Mouse (Mus musculus) testis, adult 2 months (tissue): Measurements from ENCODE around the gene Atp5d. TPM values are rescaled to one million over a fixed set of nuclear protein-coding genes. Genes with fewer than 3 reads are reported as not detected.

ENCODE experiments used
- H3K27ac ChIP-seq: fragments of 200-500 bp; 2 replicates; pipeline ENCODE4 v1.5.1; 2012; ENCODE audit warnings: low read depth, low read length; ENCODE audit not compliant: control insufficient read depth, insufficient read depth
- H3K27me3 ChIP-seq: fragments of 200-500 bp; 2 replicates; pipeline ENCODE4 v1.6.1; 2012; ENCODE audit warnings: mild to moderate bottlenecking, low read length, moderate library complexity; ENCODE audit not compliant: control insufficient read depth, insufficient read depth
- H3K36me3 ChIP-seq: fragments of 200-500 bp; 2 replicates; pipeline ENCODE4 v1.6.1; 2012; ENCODE audit warnings: mild to moderate bottlenecking, low read length; ENCODE audit not compliant: control insufficient read depth, insufficient read depth
- H3K4me1 ChIP-seq: fragments of 200-500 bp; 2 replicates; pipeline ENCODE4 v1.6.1; 2012; ENCODE audit warnings: low read length; ENCODE audit not compliant: control insufficient read depth, insufficient read depth
- H3K4me3 ChIP-seq: fragments of 200-500 bp; 2 replicates; pipeline ENCODE4 v1.5.1; 2012; ENCODE audit warnings: low read depth, mild to moderate bottlenecking, low read length, moderate library complexity, mixed read lengths; ENCODE audit not compliant: control insufficient read depth
- CTCF ChIP-seq: fragments of 200-500 bp; IDR thresholded peaks from 2 replicates; pipeline ENCODE4 v1.5.1; 2012; ENCODE audit warnings: low read depth, mild to moderate bottlenecking, inconsistent platforms, low read length, moderate library complexity; ENCODE audit not compliant: control insufficient read depth, insufficient read depth, insufficient replicate concordance
- POLR2A ChIP-seq: fragments of 200-500 bp; IDR thresholded peaks from 2 replicates; pipeline ENCODE4 v1.6.1; 2012; ENCODE audit warnings: low read depth, mild to moderate bottlenecking, inconsistent platforms, low read length, moderate library complexity; ENCODE audit not compliant: control insufficient read depth
- polyA plus RNA-seq: library from polyadenylated mRNA; depleted of rRNA; stranded (reverse); fragments of >200 nt; gene quantifications from 2 replicates; pipeline ENCODE4 v1.2.3, GENCODE M21; 2012

The Atp5d gene
- polyA plus RNA-seq, 1 experiment, result 241 TPM

DNA sequence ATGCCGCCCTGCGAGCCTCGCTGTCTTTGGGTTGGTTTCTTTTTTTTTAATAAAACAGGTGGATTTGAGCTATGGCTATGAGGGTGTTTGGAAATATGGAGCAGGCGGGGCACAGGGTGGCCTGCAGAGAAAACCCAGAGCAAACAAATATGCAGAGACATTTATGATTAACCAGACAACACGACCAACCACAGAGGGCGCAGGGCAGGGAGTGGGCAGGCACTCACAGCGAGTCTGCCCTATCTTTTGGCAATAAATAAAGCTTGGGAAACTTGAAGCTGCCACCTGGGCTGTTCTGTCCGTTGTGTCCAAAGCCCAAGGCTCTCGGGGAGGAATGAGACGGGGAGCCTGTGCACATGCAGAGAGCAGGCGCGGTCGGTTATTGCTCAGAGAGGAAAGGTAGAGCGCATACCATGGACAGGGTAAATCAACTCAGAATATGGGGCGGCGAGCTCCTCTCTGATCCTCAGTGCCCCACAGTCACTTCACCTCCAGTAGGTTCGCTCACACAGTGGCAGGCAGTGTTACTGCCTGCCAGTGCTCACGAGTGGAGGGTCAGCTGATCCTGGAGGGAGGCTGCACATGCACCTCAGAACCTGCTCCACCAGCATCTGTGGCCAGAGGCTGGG is 7.9 kb upstream of the Atp5d start:
- no peak for TF ChIP-seq POLR2A
- no peak for TF ChIP-seq CTCF
- H3K27me3 ChIP-seq, result no peaks in the 10 kb centered on the region
- no peaks in the 10 kb centered on the region; the same call in 1 of the 2 replicates for H3K36me3 ChIP-seq
- H3K27ac ChIP-seq, result no peak overlapping the region
- H3K4me3 ChIP-seq, result no peak overlapping the region
- peaks cover 3% of the 10 kb centered on the region; the same call in 1 of the 2 replicates for H3K4me1 ChIP-seq

DNA sequence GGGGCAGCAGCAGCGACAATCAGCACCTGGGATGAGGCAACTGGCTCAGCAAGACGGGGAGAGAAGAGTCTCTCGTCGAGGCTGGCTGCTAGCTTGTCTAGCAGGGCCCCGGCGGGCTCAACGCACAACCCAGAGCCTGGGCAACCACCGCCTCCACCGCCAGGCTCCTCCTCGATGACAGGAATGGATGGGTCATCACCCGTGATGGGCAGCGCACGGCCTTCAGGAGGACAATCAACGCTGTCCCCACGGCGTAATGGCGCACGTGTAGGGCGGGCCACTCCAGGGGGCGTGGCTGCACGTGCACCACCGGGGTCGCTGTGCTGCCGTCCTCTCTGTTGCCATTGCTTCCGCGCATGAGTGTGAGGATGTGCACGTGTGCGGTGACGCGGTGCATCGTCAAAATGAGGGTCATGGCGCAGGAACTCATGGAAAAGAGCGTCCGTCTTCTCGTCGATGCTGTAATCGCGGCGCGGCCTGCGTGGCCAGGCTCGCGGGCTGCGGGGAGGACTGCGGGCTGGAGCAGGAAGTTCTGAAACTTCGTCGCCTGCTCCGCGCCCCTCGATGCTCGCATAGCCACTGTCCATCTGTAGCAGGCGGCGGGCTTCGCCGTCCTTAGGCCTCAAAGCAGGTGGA is 7.0 kb upstream of the Atp5d start:
- TF ChIP-seq POLR2A (peak; percentile 22; the same call in 1 of the 2 replicates), CTCF (peak; percentile 19; the same call in 1 of the 2 replicates)
- H3K36me3 ChIP-seq, result no peaks in the 10 kb centered on the region; the same call in 1 of the 2 replicates
- no peaks in the 10 kb centered on the region for H3K27me3 ChIP-seq
- H3K4me1 ChIP-seq, result peaks cover 3% of the 10 kb centered on the region; the same call in 1 of the 2 replicates
- no peak overlapping the region for H3K27ac ChIP-seq
- peak overlapping the region; percentile 50 for H3K4me3 ChIP-seq

DNA sequence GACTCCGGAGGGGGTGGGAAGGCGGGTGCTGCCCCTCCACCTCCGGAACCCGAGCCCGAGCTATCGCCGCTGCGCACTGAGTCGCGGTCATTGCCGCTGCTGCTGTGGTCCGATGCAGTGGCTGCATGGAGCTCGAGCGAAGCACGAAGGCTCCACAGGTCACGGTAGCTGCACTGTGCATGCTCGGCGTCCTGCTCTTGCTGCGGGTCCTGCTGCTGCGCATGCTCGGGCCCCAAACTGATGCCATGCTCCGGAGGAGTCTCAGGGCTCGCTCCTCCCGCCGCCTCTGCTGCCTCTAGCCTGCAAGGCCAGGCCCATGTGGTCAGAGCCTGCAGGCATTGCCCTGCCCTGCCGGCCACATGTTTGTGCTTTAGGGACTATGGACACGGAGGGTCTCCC is 6.5 kb upstream of the Atp5d start:
- H3K36me3 ChIP-seq, result no peaks in the 10 kb centered on the region; the same call in 1 of the 2 replicates
- H3K4me3 ChIP-seq, result peak overlapping the region; percentile 50
- no peaks in the 10 kb centered on the region for H3K27me3 ChIP-seq
- no peak for TF ChIP-seq CTCF
- no peak for TF ChIP-seq POLR2A
- H3K27ac ChIP-seq, result no peak overlapping the region
- H3K4me1 ChIP-seq, result peaks cover 6% of the 10 kb centered on the region

DNA sequence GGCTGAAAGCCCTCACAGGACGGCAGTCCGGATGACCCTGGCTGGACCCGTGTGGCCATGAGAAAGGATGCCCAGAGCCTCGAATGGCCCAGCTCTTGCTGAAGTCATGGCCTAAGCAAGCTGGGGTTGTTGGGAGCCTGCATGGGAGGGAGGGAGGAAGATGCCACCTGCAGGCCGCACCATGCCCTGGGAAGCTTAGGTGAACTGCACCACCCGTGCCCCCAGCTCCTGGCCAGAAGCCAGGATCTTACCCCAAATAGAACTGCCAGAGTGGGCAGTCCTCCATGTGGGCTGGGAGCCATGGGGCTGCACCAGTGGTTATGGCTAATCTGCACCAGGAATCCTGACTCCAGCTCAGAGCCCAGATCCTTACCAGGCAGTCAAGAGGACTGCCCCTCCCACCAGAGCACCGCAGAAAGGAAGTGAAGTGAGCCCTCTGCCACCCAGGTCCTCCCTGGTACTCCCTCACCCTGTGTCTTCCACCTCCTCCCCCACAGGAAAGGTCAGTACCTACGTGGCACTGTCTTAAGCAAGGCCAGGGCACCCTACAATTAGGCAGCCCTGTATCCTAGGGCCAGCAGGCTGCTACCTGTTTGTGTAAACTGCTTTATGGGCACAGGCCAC is 5.1 kb upstream of the Atp5d start:
- peaks cover 16% of the 10 kb centered on the region for H3K4me1 ChIP-seq
- H3K27ac ChIP-seq, result no peak overlapping the region
- H3K36me3 ChIP-seq, result no peaks in the 10 kb centered on the region
- TF ChIP-seq POLR2A, result no peak
- no peak for TF ChIP-seq CTCF
- no peak overlapping the region for H3K4me3 ChIP-seq
- H3K27me3 ChIP-seq, result no peaks in the 10 kb centered on the region

DNA sequence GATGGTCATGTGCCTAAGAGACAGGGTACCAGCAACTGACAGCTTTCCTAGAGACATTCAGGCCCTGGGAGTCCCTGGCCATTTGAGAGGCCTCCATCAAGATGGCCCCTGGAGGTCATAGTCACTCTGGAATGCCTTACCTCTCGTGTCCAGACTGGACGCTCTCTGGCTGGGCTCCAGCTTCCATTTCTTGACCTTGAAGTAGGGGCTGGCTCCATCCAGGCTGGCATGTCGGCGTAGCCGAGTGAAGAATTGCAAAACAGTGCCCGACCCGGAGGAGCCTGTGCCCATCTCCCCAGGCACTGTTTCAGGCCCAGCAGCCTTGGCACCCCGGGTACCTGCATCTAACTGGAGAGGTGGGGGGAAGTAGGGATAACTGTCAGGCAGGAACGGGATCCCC is 4.0 kb upstream of the Atp5d start:
- H3K27ac ChIP-seq, result no peak overlapping the region
- H3K4me3 ChIP-seq, result no peak overlapping the region
- no peaks in the 10 kb centered on the region for H3K27me3 ChIP-seq
- H3K4me1 ChIP-seq, result peaks cover 25% of the 10 kb centered on the region
- TF ChIP-seq POLR2A, result no peak
- no peak for TF ChIP-seq CTCF
- H3K36me3 ChIP-seq, result no peaks in the 10 kb centered on the region

DNA sequence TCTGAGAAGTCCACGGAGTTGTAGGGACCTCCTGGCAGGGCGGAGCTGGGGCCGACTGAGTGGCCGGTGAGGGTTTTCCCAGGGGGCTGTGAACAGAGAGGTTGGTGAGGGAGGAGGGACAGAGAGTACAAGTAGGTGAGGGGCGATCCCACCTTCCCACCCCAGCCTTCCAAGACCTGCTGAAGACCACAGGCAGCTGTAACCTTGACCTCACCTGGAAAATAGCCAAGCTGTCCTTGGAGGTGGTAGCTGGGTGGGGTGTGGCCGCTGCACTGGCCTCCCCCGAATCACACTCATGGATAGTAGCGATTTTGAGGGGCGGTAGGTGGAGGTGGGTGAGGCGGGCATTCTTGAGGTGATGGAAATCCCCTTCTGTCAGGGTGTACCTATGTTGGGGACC is 3.3 kb upstream of the Atp5d start:
- Histone ChIP-seq H3K36me3 (no peaks in the 10 kb centered on the region), H3K27ac (no peak overlapping the region), H3K4me1 (peaks cover 25% of the 10 kb centered on the region), H3K4me3 (no peak overlapping the region), H3K27me3 (no peaks in the 10 kb centered on the region)
- no peak for TF ChIP-seq POLR2A
- no peak for TF ChIP-seq CTCF

DNA sequence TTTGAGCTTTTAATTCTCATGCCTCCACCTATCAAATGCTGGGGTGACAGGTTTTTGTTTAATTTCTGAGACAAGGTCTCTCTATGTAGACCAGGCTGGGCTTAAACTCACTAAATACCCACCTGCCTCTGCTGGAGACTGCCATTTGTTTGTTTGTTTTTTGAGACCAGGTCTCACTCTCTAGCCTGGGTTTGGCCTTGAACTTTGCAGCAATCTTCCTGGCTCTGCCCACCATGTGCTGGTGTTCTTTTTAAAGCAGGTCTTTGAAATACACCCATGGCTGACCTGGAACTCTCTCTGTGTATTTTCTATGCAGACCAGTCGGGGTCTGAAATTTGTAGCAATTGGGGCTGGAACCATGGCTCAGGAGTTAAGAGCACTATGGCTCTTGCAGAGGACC is 2.8 kb upstream of the Atp5d start:
- Histone ChIP-seq H3K27me3 (no peaks in the 10 kb centered on the region), H3K4me1 (peaks cover 25% of the 10 kb centered on the region), H3K27ac (no peak overlapping the region), H3K36me3 (no peaks in the 10 kb centered on the region), H3K4me3 (no peak overlapping the region)
- TF ChIP-seq POLR2A, result no peak
- no peak for TF ChIP-seq CTCF
